Mouse (Mus musculus) liver, embryonic 11.5 days (tissue): ENCODE results near the gene Sart1. TPM values are rescaled to one million over a fixed set of nuclear protein-coding genes. Genes with fewer than 3 reads are reported as not detected.

Source experiments
- ATAC-seq: fragments of 200-750 bp; cut with Nextera tagmentation; replicated peaks from 2 replicates; pipeline ENCODE4 v1.8.0; 2017; ENCODE audit warnings: moderate number of reproducible peaks, mild to moderate bottlenecking, moderate TSS enrichment, moderate library complexity; ENCODE audit not compliant: low FRiP score
- DNase-seq: peaks from one replicate; pipeline ENCODE4 v3.0.0-alpha.2; 2017; ENCODE audit warnings: low spot score
- H3K27ac ChIP-seq: fragments of 300-500 bp; sonication (generic); 2 replicates; pipeline ENCODE4 v1.5.1; 2014; ENCODE audit warnings: mild to moderate bottlenecking, low read depth, low read length, control low read depth
- H3K27me3 ChIP-seq: fragments of 300-500 bp; sonication (generic); replicated peaks from 2 replicates; pipeline ENCODE4 v1.6.1; 2014; ENCODE audit warnings: low read length, mixed read lengths; ENCODE audit not compliant: control insufficient read depth, insufficient read depth
- H3K36me3 ChIP-seq: fragments of 300-500 bp; sonication (generic); 2 replicates; pipeline ENCODE4 v1.6.1; 2014; ENCODE audit warnings: mild to moderate bottlenecking, low read length, moderate library complexity, mixed read lengths; ENCODE audit not compliant: control insufficient read depth, insufficient read depth
- H3K4me1 ChIP-seq: fragments of 300-500 bp; sonication (generic); replicated peaks from 2 replicates; pipeline ENCODE4 v1.6.1; 2014; ENCODE audit warnings: low read length, mixed read lengths; ENCODE audit not compliant: control insufficient read depth, insufficient read depth
- H3K4me2 ChIP-seq: fragments of 300-500 bp; sonication (generic); 2 replicates; pipeline ENCODE4 v1.6.1; 2014; ENCODE audit warnings: mild to moderate bottlenecking, control low read depth, moderate library complexity
- H3K4me3 ChIP-seq: fragments of 300-500 bp; sonication (generic); 2 replicates; pipeline ENCODE4 v1.5.1; 2014; ENCODE audit warnings: low read depth, low read length, control low read depth
- H3K9ac ChIP-seq: fragments of 300-500 bp; sonication (generic); 2 replicates; pipeline ENCODE4 v1.6.1; 2014; ENCODE audit warnings: low read depth, low read length, control low read depth
- H3K9me3 ChIP-seq: fragments of 300-500 bp; sonication (generic); 2 replicates; pipeline ENCODE4 v1.6.1; 2016; ENCODE audit warnings: low read length, inconsistent platforms, mixed read lengths; ENCODE audit not compliant: control insufficient read depth
- WGBS: fragments of 180-500 bp; shearing (Covaris S2); extraction: QIAGEN DNeasy Blood & Tissue Kit; methylation state at CpG from one replicate; pipeline ENCODE4 v1.1.7; 2014; 5-methylcytosine and 5-hydroxymethylcytosine counted together
- polyA plus RNA-seq: library from polyadenylated mRNA; unstranded; fragments of >200 nt; fragmentation: Nextera tagmentation; extraction: Ambion mirVana; gene quantifications from 2 replicates; pipeline ENCODE4 v1.2.1, GENCODE M21; 2014

Gene Sart1
- polyA plus RNA-seq, 1 experiment from 2014 or later, result 73.3 TPM

- 70% methylated on average over 5 of the region's 5 CpGs for WGBS
- Histone ChIP-seq H3K36me3 (no peaks in the 10 kb centered on the region), H3K9ac (no peak overlapping the region), H3K27me3 (no peaks in the 10 kb centered on the region), H3K9me3 (no peaks in the 10 kb centered on the region), H3K4me2 (no peak overlapping the region), H3K27ac (no peak overlapping the region), H3K4me3 (no peak overlapping the region), H3K4me1 (no peaks in the 10 kb centered on the region)
- ATAC-seq (no peak), DNase-seq (no peak)
These were observed 53.8 kb downstream of the Sart1 start for GRCm38 (mm10) chr19:5334741-5335140.

GRCm38 (mm10) chr19:5327970-5328369, 60.5 kb downstream of the Sart1 start:
- H3K4me3 ChIP-seq, result no peak overlapping the region
- ATAC-seq (no peak), DNase-seq (no peak)
- H3K27me3 ChIP-seq, result no peaks in the 10 kb centered on the region
- no peaks in the 10 kb centered on the region for H3K36me3 ChIP-seq
- no peaks in the 10 kb centered on the region for H3K9me3 ChIP-seq
- WGBS, result 74% methylated on average over 19 of the region's 19 CpGs
- no peak overlapping the region for H3K9ac ChIP-seq
- H3K27ac ChIP-seq, result no peak overlapping the region
- no peaks in the 10 kb centered on the region for H3K4me1 ChIP-seq
- no peak overlapping the region for H3K4me2 ChIP-seq

Other genes starting within 250 kb of the Sart1 start
- gene Pacs1, start 115.6 kb downstream of the Sart1 start, polyA plus RNA-seq, result 27.0 and 30.3 TPM in 2 replicates
- gene Sf3b2, start 93.2 kb downstream of the Sart1 start, polyA plus RNA-seq, result 285 and 290 TPM in 2 replicates
- gene Gal3st3, start 90.4 kb downstream of the Sart1 start, polyA plus RNA-seq, result 1.6 and 2.1 TPM in 2 replicates
- gene Catsper1, start 53.0 kb downstream of the Sart1 start, polyA plus RNA-seq, result not detected in 2 replicates
- not detected in 2 replicates for gene Cst6, start 39.1 kb downstream of the Sart1 start, polyA plus RNA-seq
- 72.9 and 76.5 TPM in 2 replicates for gene Eif1ad, start 22.0 kb downstream of the Sart1 start, polyA plus RNA-seq
- gene Banf1, start 21.5 kb downstream of the Sart1 start, polyA plus RNA-seq, result 601 and 643 TPM in 2 replicates
- gene Tsga10ip, start 13.8 kb upstream of the Sart1 start, polyA plus RNA-seq, result 0.30 and 1.2 TPM in 2 replicates
- gene Drap1, start 36.3 kb upstream of the Sart1 start, polyA plus RNA-seq, result 124 and 151 TPM in 2 replicates
- gene AI837181, start 36.4 kb upstream of the Sart1 start, polyA plus RNA-seq, result 24.2 and 27.2 TPM in 2 replicates
- gene Fosl1, start 58.8 kb upstream of the Sart1 start, polyA plus RNA-seq, result 0.52 and 0.59 TPM in 2 replicates
- 5.8 and 6.3 TPM in 2 replicates for gene Ccdc85b, start 69.2 kb upstream of the Sart1 start, polyA plus RNA-seq
- 60.9 and 66.7 TPM in 2 replicates for gene Fibp, start 71.9 kb upstream of the Sart1 start, polyA plus RNA-seq
- gene Ctsw, start 79.8 kb upstream of the Sart1 start, polyA plus RNA-seq, result 0.39 and 0.52 TPM in 2 replicates
- 47.8 and 55.3 TPM in 2 replicates for gene Efemp2, start 85.3 kb upstream of the Sart1 start, polyA plus RNA-seq
- gene Mus81, start 99.7 kb upstream of the Sart1 start, polyA plus RNA-seq, result 28.3 and 33.8 TPM in 2 replicates
- gene Cfl1, start 101.8 kb upstream of the Sart1 start, polyA plus RNA-seq, result 2,498 and 2,516 TPM in 2 replicates
- gene 1700020D05Rik, start 115.1 kb upstream of the Sart1 start, polyA plus RNA-seq, result not detected in 2 replicates
- gene Snx32, start 121.8 kb upstream of the Sart1 start, polyA plus RNA-seq, result 7.0 and 8.3 TPM in 2 replicates
- gene Ovol1, start 171.9 kb upstream of the Sart1 start, polyA plus RNA-seq, result 0.22 TPM in 1 of 2 replicates, not detected in the other
- 3.6 and 3.8 TPM in 2 replicates for gene Ap5b1, start 179.3 kb upstream of the Sart1 start, polyA plus RNA-seq
- 175 and 189 TPM in 2 replicates for gene Rnaseh2c, start 213.2 kb upstream of the Sart1 start, polyA plus RNA-seq
- gene Kat5, start 221.5 kb upstream of the Sart1 start, polyA plus RNA-seq, result 24.0 and 28.0 TPM in 2 replicates
- gene Rela, start 248.8 kb upstream of the Sart1 start, polyA plus RNA-seq, result 57.1 and 57.7 TPM in 2 replicates